Mouse (Mus musculus): ENCODE measurements around the gene Gdpd3.

- no peak for TF ChIP-seq CTCF (IDR thresholded peaks at IDR 0.05; ENCODE audit: low read depth)
- no peak for TF ChIP-seq EP300 (IDR thresholded peaks at IDR 0.05; ENCODE audit: low read depth)
These were observed 37.6 kb downstream of the Gdpd3 start for GRCm38 (mm10) chr7:126803751-126804150.
